Mouse (Mus musculus) testis, postnatal 14 days (tissue): ENCODE measurements around the gene Armt1.

Experiments used
- DNase-seq: peaks from one replicate; pipeline ENCODE4 v3.0.0; 2021; ENCODE audit warnings: low spot score

Gene Armt1

GRCm38 (mm10) chr10:4432123-4432931, at the start of gene Armt1, which contains the start of gene Rmnd1:
Gene Armt1 (plus strand): TSS chr10:4432467.
Gene Rmnd1 (minus strand): TSS chr10:4432388.
- DNase-seq, result peak; percentile 95

GRCm38 (mm10) chr10:4384244-4384643, 48.0 kb upstream of the Armt1 start:
- DNase-seq, result no peak

- peak; percentile 96 for DNase-seq
Observed at GRCm38 (mm10) chr10:4386609-4387591, 45.4 kb upstream of the Armt1 start.

- peak; percentile 77 for DNase-seq
Observed at GRCm38 (mm10) chr10:4387701-4388383, 44.4 kb upstream of the Armt1 start, which contains the start of gene Zbtb2. Gene Zbtb2 (minus strand): TSS chr10:4388108.

- DNase-seq, result peak; percentile 62
Observed at GRCm38 (mm10) chr10:4388384-4388745, 43.9 kb upstream of the Armt1 start.

GRCm38 (mm10) chr10:4389036-4389435, 43.2 kb upstream of the Armt1 start:
- DNase-seq, result no peak

- no peak for DNase-seq
Observed at GRCm38 (mm10) chr10:4389461-4390112, 42.7 kb upstream of the Armt1 start.

GRCm38 (mm10) chr10:4390550-4390949, 41.7 kb upstream of the Armt1 start:
- no peak for DNase-seq

- DNase-seq, result no peak
Observed at GRCm38 (mm10) chr10:4391076-4391475, 41.2 kb upstream of the Armt1 start.

GRCm38 (mm10) chr10:4391851-4392250, 40.4 kb upstream of the Armt1 start:
- DNase-seq, result no peak

GRCm38 (mm10) chr10:4395321-4395720, 36.9 kb upstream of the Armt1 start:
- no peak for DNase-seq

- no peak for DNase-seq
Observed at GRCm38 (mm10) chr10:4398058-4398457, 34.2 kb upstream of the Armt1 start.

GRCm38 (mm10) chr10:4404895-4405491, 27.3 kb upstream of the Armt1 start:
- no peak for DNase-seq

- DNase-seq, result no peak
Observed at GRCm38 (mm10) chr10:4405511-4405910, 26.8 kb upstream of the Armt1 start.

GRCm38 (mm10) chr10:4407191-4407590, 25.1 kb upstream of the Armt1 start:
- DNase-seq, result no peak

GRCm38 (mm10) chr10:4425245-4425644, 7.0 kb upstream of the Armt1 start:
- no peak for DNase-seq

GRCm38 (mm10) chr10:4430399-4430798, 1.9 kb upstream of the Armt1 start:
- DNase-seq, result no peak

- DNase-seq, result no peak
Observed at GRCm38 (mm10) chr10:4430826-4431225, 1.4 kb upstream of the Armt1 start.

GRCm38 (mm10) chr10:4431746-4432122, 533 bp upstream of the Armt1 start:
- no peak for DNase-seq

- DNase-seq, result no peak
Observed at GRCm38 (mm10) chr10:4432996-4433755, 909 bp downstream of the Armt1 start.
